Comparison of ENCODE assay signal across 8 mouse cellular contexts in the genomic region with DNA sequence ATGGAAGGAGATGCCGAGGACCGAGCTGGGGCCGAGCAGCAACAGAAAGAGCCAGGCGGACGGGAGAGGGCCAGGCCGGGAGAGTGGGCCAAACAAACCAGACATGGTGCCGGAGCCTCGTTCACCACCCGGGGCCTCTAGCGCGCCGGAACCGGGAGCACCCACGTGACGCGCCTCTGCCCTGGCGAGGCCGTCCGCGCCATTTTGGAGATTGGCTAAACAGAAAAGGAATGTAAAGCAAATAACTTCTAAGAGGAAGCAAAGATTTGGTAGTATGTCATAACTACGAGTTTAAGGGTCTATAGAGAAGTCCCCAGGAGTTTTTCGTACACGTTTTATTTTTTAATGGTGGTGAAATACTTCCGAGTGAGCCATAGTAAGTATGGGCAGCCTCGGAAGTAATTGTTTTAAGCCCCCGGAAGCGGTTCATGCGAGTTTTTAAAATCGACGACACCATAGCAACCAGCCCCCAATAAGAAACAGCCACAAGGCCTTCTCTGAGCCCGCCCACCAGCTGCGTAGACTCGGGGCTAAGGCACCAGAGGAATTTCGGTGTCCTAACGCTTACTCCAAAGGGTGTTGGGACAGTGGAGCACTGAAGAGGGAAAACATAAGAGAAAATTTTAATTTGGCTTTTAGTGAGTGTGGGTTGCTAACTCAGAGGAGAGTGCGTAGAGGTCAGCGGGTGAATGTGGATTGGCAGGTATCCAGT. TPM values are rescaled to one million over a fixed set of nuclear protein-coding genes. Genes with fewer than 3 reads are reported as not detected.
DNase-seq lines count a peak whose midpoint lies in the region; ATAC-seq and TF ChIP-seq lines count a peak whose summit lies in the region.

A gene (minus strand): TSS at position 287 of the 712 bp plus-strand sequence.

- peak; percentile 63 for TF ChIP-seq POLR2A in testis, adult 2 months (IDR thresholded peaks at IDR 0.05; ENCODE audit: control insufficient read depth, low read depth, low read length)

- under 1% methylated on average over 37 of the region's 37 CpGs for WGBS in forebrain, embryonic 12.5 days
- under 1% methylated on average over 37 of the region's 37 CpGs for whole genome bisulfite sequencing in heart, postnatal 0 days
- 1% methylated on average over 37 of the region's 37 CpGs for WGBS in liver, embryonic 16.5 days (ENCODE audit: insufficient replicate concordance)
- under 1% methylated on average over 37 of the region's 37 CpGs for WGBS in neural tube, embryonic 13.5 days

- DNase-seq in c-Kit-positive CD71-positive TER-119-positive erythroid progenitor cells, embryonic 14.5 days (ENCODE audit: low spot score): peak; percentile 91
- peak; percentile 97 for DNase-seq in heart, postnatal 0 days (ENCODE audit: low spot score)
- DNase-seq in kidney, postnatal 4 days: peak; percentile 91 to 94

- H3K9ac ChIP-seq in forebrain, embryonic 12.5 days: peak within 1 kb of the TSS; percentile 95
- peak within 1 kb of the TSS; percentile 92 for H3K9ac ChIP-seq in heart, postnatal 0 days (replicated peaks; ENCODE audit: low read depth, low read length)
- peak within 1 kb of the TSS; percentile 88 for H3K9ac ChIP-seq in liver, embryonic 16.5 days (ENCODE audit: low read depth, low read length)
- peak within 1 kb of the TSS; percentile 94 for H3K9ac ChIP-seq in neural tube, embryonic 13.5 days

- peak within 1 kb of the TSS; percentile 89 for H3K4me3 ChIP-seq in E14TG2a.4 (replicated peaks; ENCODE audit: low read length)
- H3K4me3 ChIP-seq in forebrain, embryonic 12.5 days (replicated peaks): peak within 1 kb of the TSS; percentile 98
- peak within 1 kb of the TSS; percentile 83 for H3K4me3 ChIP-seq in heart, postnatal 0 days (ENCODE audit: low read depth, low read length)
- H3K4me3 ChIP-seq in liver, embryonic 16.5 days (ENCODE audit: low read depth, low read length): peak within 1 kb of the TSS; percentile 82
- peak within 1 kb of the TSS; percentile 94 for H3K4me3 ChIP-seq in neural tube, embryonic 13.5 days
- peak within 1 kb of the TSS; percentile 92 for H3K4me3 ChIP-seq in testis, adult 2 months (ENCODE audit: control insufficient read depth, low read depth, low read length)

- peak within 1 kb of the TSS; percentile 76 for H3K4me2 ChIP-seq in forebrain, embryonic 12.5 days
- peak within 1 kb of the TSS; percentile 72 for H3K4me2 ChIP-seq in heart, postnatal 0 days (ENCODE audit: low read depth, low read length)
- H3K4me2 ChIP-seq in liver, embryonic 16.5 days (ENCODE audit: low read depth, low read length): peak within 1 kb of the TSS; percentile 84
- H3K4me2 ChIP-seq in neural tube, embryonic 13.5 days: peak within 1 kb of the TSS; percentile 89

- H3K27ac ChIP-seq in forebrain, embryonic 12.5 days: peak within 1 kb of the TSS; percentile 82
- H3K27ac ChIP-seq in heart, postnatal 0 days (ENCODE audit: low read depth): peak within 1 kb of the TSS; percentile 91
- peak within 1 kb of the TSS; percentile 89 for H3K27ac ChIP-seq in liver, embryonic 16.5 days (ENCODE audit: low read length)
- peak within 1 kb of the TSS; percentile 83 for H3K27ac ChIP-seq in neural tube, embryonic 13.5 days (replicated peaks)
- H3K27ac ChIP-seq in testis, adult 2 months (ENCODE audit: control insufficient read depth, insufficient read depth, low read depth, low read length): peak within 1 kb of the TSS; percentile 94

- ATAC-seq in forebrain, embryonic 12.5 days (ENCODE audit: low FRiP score): peak; percentile 96
- peak; percentile 91 for ATAC-seq in heart, postnatal 0 days (ENCODE audit: insufficient read depth, low read depth)
- peak; percentile 90 for ATAC-seq in liver, embryonic 16.5 days (ENCODE audit: low read depth)
- ATAC-seq in neural tube, embryonic 13.5 days (ENCODE audit: low read depth): peak; percentile 96

- H3K27me3 ChIP-seq in E14TG2a.4 (ENCODE audit: insufficient read depth, low read length): no peaks in the 10 kb centered on the region
- no peaks in the 10 kb centered on the region for H3K27me3 ChIP-seq in forebrain, embryonic 12.5 days
- H3K27me3 ChIP-seq in heart, postnatal 0 days (ENCODE audit: control insufficient read depth, insufficient read depth, low read length): no peaks in the 10 kb centered on the region
- no peaks in the 10 kb centered on the region for H3K27me3 ChIP-seq in liver, embryonic 16.5 days (ENCODE audit: control insufficient read depth, insufficient read depth, low read depth, low read length)
- H3K27me3 ChIP-seq in neural tube, embryonic 13.5 days: no peaks in the 10 kb centered on the region
- H3K27me3 ChIP-seq in testis, adult 2 months (ENCODE audit: control insufficient read depth, insufficient read depth, low read length): no peaks in the 10 kb centered on the region

- H3K9me3 ChIP-seq in E14TG2a.4 (ENCODE audit: low read length): no peaks in the 10 kb centered on the region
- H3K9me3 ChIP-seq in forebrain, embryonic 12.5 days: no peaks in the 10 kb centered on the region
- no peaks in the 10 kb centered on the region for H3K9me3 ChIP-seq in heart, postnatal 0 days (replicated peaks; ENCODE audit: control insufficient read depth, low read length)
- no peaks in the 10 kb centered on the region for H3K9me3 ChIP-seq in liver, embryonic 16.5 days (replicated peaks; ENCODE audit: control insufficient read depth, low read length)
- no peaks in the 10 kb centered on the region for H3K9me3 ChIP-seq in neural tube, embryonic 13.5 days

- peak; percentile 74; the same call in 1 of the 2 replicates for TF ChIP-seq EP300 in heart, postnatal 0 days (IDR thresholded peaks at IDR 0.05; ENCODE audit: low read depth)

- TF ChIP-seq CTCF in E14TG2a.4 (conservative IDR thresholded peaks at IDR 0.05; ENCODE audit: low read length): no peak
- TF ChIP-seq CTCF in heart, postnatal 0 days (IDR thresholded peaks at IDR 0.05; ENCODE audit: low read depth): no peak
- TF ChIP-seq CTCF in testis, adult 2 months (IDR thresholded peaks at IDR 0.05; ENCODE audit: control insufficient read depth, insufficient read depth, insufficient replicate concordance, low read depth, low read length): no peak

- H3K4me1 ChIP-seq in E14TG2a.4 (replicated peaks; ENCODE audit: low read depth, low read length): peaks cover 51% of the 10 kb centered on the region
- peaks cover 17% of the 10 kb centered on the region for H3K4me1 ChIP-seq in forebrain, embryonic 12.5 days
- peaks cover 25% of the 10 kb centered on the region for H3K4me1 ChIP-seq in heart, postnatal 0 days (ENCODE audit: control insufficient read depth, insufficient read depth)
- H3K4me1 ChIP-seq in liver, embryonic 16.5 days (ENCODE audit: control insufficient read depth, low read depth, low read length): peaks cover 23% of the 10 kb centered on the region
- H3K4me1 ChIP-seq in neural tube, embryonic 13.5 days (replicated peaks): peaks cover 48% of the 10 kb centered on the region
- H3K4me1 ChIP-seq in testis, adult 2 months (ENCODE audit: control insufficient read depth, insufficient read depth, low read length): peaks cover 3% of the 10 kb centered on the region

- peaks cover 6% of the 10 kb centered on the region; the same call in 1 of the 2 replicates for H3K36me3 ChIP-seq in E14TG2a.4 (ENCODE audit: insufficient read depth, low read length)
- no peaks in the 10 kb centered on the region for H3K36me3 ChIP-seq in forebrain, embryonic 12.5 days (replicated peaks)
- no peaks in the 10 kb centered on the region for H3K36me3 ChIP-seq in heart, postnatal 0 days (replicated peaks; ENCODE audit: control insufficient read depth, insufficient read depth, low read length)
- H3K36me3 ChIP-seq in liver, embryonic 16.5 days (ENCODE audit: control insufficient read depth, insufficient read depth): no peaks in the 10 kb centered on the region
- no peaks in the 10 kb centered on the region for H3K36me3 ChIP-seq in neural tube, embryonic 13.5 days
- no peaks in the 10 kb centered on the region for H3K36me3 ChIP-seq in testis, adult 2 months (ENCODE audit: control insufficient read depth, insufficient read depth, low read length)

RNA-seq across cellular contexts. Expression of the gene that starts here (rescaled TPM):
- polyA plus RNA-seq in forebrain, embryonic 12.5 days (2016; fragmentation: Nextera tagmentation; extraction: Ambion mirVana): 208 and 214 TPM in 2 replicates
- 48.2 and 49.7 TPM in 2 replicates for total RNA-seq in heart, postnatal 0 days (2014; rRNA removed; ENCODE audit: low replicate concordance)
- 216 and 218 TPM in 2 replicates for polyA plus RNA-seq in heart, postnatal 0 days (2015; fragmentation: Nextera tagmentation; extraction: Ambion mirVana)
- polyA plus RNA-seq in liver, embryonic 16.5 days (2015; fragmentation: Nextera tagmentation; extraction: Ambion mirVana): 158 and 165 TPM in 2 replicates
- 231 TPM in 2 replicates for polyA plus RNA-seq in neural tube, embryonic 13.5 days (2015; fragmentation: Nextera tagmentation; extraction: Ambion mirVana)
- 86.0 and 87.3 TPM in 2 replicates for polyA plus RNA-seq in testis, adult 2 months (2012; rRNA removed)

Comparison
In these comparisons a context has a peak if more than half of its experiments do, and no peak if none do; other contexts are left out.
1. Peak in every context shown above with its lines: DNase-seq, ATAC-seq, H3K4me3 ChIP-seq and H3K27ac ChIP-seq.